Mouse (Mus musculus): ENCODE data around the gene Pttg1. TPM values are rescaled to one million over a fixed set of nuclear protein-coding genes. Genes with fewer than 3 reads are reported as not detected.

Gene Pttg1
- polyA plus RNA-seq (2017; shearing (Covaris generic)): 100 to 1,000 TPM; 103 to 180 (median 127) TPM

DNA sequence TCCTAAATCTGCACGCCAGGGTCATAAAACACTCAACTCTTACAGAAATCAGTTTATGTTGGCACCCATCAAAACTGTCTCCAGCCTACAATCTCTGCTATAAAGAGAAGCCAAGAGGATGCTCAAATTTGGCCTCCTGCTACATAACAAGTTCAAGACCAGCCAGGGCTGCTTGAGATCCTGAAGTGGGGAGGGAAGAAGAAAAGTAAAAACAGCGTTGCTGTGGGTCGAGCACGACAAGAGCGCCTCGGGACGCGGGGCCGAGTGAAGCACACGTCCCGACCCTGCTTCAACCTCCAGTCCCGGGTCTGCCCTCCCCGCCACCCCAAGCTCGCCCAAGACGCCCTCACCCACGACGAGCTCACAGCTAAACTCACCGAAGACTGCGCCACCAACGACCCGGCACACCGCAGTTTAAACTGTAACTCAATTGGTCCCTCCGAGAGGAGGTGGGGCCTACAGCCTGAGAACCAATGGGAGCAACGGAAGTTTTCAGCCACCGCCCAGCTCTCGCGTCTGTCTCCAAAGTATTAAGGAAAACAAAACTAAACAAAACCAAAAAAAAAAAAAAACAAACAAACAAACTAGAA is at the start of gene Pttg1:
TSS of gene Pttg1 (minus strand) at position 428 of the 590 bp plus-strand sequence.
- ATAC-seq: peak; percentile 100

DNA sequence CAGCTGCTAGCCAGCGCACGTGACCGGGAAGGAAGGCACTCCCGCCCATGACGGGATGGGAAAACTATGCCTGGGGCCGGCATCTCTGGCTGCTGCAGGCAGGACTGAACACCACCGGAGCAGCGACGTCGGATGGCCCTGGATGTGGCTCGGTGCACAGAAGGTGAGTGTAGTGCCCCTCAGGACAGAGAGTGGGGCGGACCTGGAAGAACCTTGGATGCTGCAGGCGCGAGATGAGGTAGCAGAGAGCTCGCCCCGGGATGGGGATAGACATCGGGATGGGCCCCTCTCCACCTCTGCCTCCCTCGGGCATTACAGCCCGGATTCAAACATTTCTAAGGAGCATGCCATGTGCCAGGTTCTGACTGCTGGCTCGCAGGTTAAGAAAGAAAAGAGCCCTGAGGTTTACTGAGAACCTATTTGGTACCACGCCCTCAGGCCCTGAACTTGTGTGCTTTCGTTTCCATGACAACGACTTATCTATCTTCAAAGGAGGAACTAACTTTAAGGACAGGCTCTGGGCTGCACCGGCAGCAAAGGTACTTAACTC is 48.2 kb upstream of the Pttg1 start, which contains the start of gene C1qtnf2:
TSS of gene C1qtnf2 (plus strand) at position 52 of the 550 bp plus-strand sequence.
- ATAC-seq: peak; percentile 43

- no peak for ATAC-seq
These were observed 47.7 kb upstream of the Pttg1 start for GRCm38 (mm10) chr11:43473635-43474224.

DNA sequence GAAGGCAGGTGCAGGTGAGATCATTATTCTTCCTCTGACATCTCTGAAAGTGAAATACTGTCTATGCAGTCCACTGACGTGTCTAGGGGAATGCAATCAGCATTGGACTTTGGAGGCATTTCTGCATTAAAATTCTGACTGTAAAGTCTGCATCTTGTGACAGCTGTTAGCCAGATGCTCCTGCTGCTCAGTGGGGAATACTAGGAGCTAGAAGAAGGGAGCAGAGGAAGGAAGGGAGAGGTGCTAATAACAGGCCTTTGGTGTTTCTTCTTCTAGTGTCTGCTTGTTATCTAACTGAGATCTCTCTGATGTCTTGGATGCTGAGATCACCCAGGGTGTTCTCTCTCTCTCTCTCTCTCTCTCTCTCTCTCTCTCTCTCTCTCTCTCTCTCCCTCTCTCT is 47.1 kb upstream of the Pttg1 start:
- no peak for ATAC-seq

DNA sequence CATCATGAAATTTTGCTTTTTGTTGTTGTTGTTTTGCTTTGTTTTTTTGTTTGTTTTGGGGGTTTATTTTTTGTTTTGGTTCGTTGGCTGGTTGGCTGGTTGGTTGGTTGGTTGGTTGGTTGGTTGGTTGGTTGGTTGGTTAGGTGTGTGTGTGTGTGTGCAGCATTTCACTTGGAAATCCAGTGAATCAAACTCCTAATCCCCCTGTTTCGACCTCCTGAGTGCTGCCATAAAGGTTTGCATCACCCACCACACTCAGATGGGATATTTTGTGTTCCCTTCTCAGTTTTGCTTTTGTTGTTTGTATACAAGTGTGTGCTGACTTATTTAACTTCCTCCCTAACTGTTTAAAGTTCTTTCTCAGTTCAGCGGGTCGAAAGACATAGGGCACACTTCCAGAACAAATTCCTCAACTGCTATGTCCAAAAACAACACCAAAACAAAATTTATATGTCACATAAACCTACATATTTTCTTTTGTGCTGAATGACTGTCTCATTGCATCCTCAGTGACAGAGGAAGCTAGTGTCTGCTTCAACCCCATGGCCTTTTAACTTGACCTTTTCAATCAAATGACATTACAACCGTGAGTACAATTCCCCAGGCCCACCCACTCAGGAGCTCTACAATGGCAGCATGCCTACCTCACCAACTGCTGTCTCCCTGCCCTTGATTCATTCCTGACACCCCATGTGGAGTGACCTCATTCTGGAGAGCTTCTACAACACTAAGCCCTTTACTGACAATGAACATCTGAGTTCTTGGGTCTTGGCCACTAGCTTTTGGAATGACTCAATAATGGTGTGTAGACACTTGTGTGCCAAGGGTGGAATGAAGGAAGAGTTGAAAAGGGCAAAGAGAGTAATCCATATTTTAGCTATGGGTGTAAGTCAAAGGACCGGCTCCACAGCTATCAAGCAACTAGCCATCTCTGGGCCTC is 45.1 kb upstream of the Pttg1 start:
- ATAC-seq: no peak

DNA sequence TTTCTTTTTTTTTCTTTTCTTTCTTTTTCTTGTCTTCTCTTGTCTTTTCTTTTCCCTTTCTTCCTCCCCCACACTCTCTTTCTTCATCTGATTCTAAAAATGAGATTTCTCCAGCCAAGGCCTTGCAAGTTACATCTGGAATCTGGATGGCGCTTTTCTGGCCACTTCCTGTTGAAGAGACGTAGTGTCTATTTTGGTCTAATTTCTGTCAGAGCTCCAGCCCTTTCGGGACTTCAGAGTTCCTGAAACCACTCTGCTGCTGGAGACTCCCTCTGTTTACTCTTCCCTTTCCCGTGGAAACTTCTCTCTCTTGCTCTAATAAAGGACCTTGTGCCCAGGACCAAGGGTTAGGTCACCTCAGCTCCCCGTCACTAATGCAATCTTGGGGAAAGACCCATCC is 44.1 kb upstream of the Pttg1 start:
- ATAC-seq: no peak

- no peak for ATAC-seq
These were observed 37.2 kb upstream of the Pttg1 start for GRCm38 (mm10) chr11:43463204-43463603.

- no peak for ATAC-seq
These were observed 26.2 kb upstream of the Pttg1 start for GRCm38 (mm10) chr11:43452266-43452665.

- ATAC-seq: no peak
These were observed 25.3 kb upstream of the Pttg1 start for GRCm38 (mm10) chr11:43451322-43451721.

- ATAC-seq: no peak
These were observed 23.9 kb upstream of the Pttg1 start for GRCm38 (mm10) chr11:43449916-43450315.

GRCm38 (mm10) chr11:43443183-43443582 is 17.1 kb upstream of the Pttg1 start:
- ATAC-seq: no peak

DNA sequence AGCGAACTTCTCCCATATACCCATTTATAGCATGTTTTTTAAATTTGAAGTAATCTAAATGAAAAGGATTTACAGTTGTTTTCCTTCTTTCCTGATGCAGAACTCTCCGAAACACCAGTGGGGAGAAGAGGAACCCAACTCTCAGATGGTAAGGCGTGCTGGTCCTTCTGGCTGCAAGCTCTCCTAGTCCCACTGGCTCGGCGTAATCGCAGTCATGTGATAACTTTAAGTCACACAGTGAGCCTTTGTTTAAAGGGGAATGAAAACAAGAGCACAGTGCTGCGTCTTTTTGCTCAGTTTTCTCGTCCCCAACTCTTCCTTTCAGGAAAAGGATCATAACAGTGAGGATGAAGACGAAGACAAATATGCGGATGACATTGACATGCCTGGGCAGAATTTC is 15.1 kb upstream of the Pttg1 start:
- ATAC-seq: no peak

DNA sequence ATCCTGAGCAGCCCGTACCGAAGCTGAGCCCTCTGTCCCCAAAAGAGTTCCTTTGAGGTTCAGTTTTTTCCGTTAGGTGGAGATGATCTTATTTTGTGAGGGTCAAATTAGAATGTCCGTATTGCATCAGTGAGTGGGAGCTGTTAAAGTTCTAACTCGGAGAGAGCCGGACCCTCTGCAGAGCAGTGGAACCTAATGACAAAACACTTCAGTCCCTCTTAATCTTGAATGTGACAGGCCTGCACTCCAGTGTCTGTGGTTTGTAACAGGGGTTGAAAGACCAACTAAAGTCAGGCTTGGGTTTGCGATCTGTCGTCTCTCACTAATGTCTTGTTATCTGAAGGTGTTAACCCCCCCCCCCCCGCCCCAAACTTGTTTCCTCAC is 8.0 kb upstream of the Pttg1 start:
- no peak for ATAC-seq

DNA sequence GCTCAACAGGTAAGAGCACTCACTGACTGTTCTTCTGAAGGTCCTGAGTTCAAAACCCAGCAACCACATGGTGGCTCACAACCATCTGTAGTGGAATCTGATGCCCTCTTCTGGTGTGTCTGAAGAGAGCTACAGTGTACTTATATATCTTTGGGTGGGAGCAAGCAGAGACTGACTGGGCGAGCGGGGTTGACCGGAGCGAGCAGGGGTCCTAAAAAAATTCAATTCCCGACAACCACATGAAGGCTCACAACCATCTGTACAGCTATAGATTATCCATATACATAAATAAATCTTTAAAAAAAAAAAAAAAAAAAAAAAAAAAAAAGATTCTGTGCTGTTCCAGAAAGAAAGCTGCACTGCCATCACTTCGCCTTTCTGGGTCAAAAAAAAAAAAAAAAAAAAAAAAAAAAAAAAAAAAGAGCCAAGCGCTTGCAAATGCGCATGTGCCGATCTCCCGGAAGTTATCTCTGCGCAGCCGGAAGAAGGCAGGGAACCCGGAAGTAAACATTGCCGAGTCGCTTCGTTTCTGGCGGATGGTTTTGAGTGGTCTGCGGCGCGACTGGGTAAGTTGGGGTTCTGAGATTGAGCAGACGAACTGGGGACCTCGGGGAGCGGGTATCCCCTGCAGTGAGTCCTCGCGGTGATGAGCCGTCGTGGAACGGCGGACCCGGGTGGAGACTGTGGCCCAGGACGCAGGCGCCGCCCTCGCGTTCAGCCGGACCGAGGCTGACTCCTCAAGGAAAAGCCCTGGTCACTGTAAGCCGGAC is 7.4 kb upstream of the Pttg1 start, which contains the start of gene Slu7:
TSS of gene Slu7 (plus strand) at position 491 of the 770 bp plus-strand sequence.
- peak; percentile 95 for ATAC-seq

DNA sequence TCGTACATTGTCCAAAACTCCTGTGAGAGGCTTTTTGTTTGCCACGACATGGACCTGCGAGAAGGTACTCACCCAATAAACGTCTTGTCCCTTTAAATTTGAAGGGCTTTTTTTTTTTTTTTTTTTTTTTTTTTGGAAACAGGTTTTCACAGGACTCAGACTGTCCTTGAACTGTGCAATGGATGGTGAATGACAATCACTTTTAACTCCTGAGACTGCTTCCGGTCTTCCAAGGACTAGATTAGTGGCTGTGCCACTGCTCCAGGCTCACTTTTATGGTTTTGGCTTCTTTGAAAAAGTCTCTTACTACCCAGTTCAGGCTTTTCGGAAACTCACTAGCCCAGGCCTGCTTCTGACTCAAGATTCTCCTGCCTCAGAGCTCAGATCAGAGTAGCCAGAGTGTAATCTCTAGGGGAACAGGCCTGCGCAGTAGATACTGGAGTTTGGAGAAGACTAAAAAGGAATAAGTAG is 398 bp upstream of the Pttg1 start:
- peak; percentile 4 for ATAC-seq

- no peak for ATAC-seq
These were observed 813 bp downstream of the Pttg1 start for GRCm38 (mm10) chr11:43425166-43425709.

DNA sequence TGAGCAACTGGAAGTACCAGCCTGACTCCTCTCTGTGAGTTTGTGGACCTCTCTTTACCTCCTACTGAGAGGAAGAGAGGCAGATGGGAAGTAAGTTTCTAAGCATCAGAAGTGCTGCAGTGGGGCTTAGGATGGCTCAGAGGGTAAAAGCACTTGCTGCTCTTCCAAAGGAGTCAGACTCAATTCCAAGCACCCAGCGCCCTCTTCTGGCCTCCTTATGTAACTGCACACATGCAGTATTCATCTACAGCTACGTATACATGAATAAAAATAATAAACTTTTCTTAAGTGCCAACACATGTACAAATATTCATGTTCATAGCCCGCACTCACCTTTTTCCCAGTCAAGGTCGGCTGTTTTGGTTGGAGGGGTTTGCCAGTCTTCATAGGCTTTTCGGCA is 1.7 kb downstream of the Pttg1 start:
- no peak for ATAC-seq

- no peak for ATAC-seq
These were observed 8.8 kb downstream of the Pttg1 start for GRCm38 (mm10) chr11:43417201-43417600.

GRCm38 (mm10) chr11:43412771-43413451 is 13.1 kb downstream of the Pttg1 start:
- ATAC-seq: peak; percentile 55

DNA sequence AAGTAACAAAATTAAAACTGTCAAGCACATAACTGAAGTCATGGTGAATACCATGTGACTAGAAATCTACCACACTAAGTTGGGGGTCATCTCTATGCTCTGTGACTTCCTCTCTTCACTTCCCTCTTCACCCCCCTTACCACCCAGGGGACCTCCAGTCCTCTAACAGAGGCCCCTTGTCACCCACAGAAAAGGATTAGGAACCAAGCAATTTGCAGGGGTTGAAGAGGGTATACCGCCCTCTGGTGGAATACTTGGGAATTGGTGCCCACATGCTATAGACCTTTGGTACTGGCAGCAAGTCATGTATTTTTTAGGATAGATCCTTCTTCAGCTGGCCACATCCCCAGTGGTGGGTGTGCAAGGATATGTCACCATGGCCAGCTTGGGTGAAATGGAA is 14.6 kb downstream of the Pttg1 start:
- ATAC-seq: peak; percentile 79

DNA sequence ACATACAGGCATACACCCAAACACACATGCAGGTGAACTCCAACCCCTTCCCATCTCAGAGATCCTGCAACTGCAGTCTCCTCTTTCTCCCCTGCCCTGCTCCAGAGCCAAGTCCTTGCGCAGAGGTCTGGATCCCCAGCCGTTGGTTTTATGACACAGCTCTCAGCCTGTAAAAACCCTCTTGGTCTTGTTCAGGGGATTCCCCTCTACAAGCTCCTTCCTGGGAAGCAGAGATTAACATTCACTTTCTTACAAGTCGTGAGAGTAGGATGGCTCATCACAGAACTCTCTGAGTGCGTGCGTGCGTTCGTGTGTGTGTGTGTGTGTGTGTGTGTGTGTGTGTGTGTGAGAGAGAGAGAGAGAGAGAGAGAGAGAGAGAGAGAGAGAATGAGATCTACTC is 15.8 kb downstream of the Pttg1 start:
- ATAC-seq: no peak
